Mouse (Mus musculus) testis, adult 2 months (tissue): ENCODE results near the gene Fam227b. TPM values are rescaled to one million over a fixed set of nuclear protein-coding genes. Genes with fewer than 3 reads are reported as not detected.

Experiments used
- H3K27ac ChIP-seq: fragments of 200-500 bp; 2 replicates; pipeline ENCODE4 v1.5.1; 2012; ENCODE audit warnings: low read depth, low read length; ENCODE audit not compliant: control insufficient read depth, insufficient read depth
- H3K27me3 ChIP-seq: fragments of 200-500 bp; 2 replicates; pipeline ENCODE4 v1.6.1; 2012; ENCODE audit warnings: mild to moderate bottlenecking, low read length, moderate library complexity; ENCODE audit not compliant: control insufficient read depth, insufficient read depth
- H3K36me3 ChIP-seq: fragments of 200-500 bp; 2 replicates; pipeline ENCODE4 v1.6.1; 2012; ENCODE audit warnings: mild to moderate bottlenecking, low read length; ENCODE audit not compliant: control insufficient read depth, insufficient read depth
- H3K4me1 ChIP-seq: fragments of 200-500 bp; 2 replicates; pipeline ENCODE4 v1.6.1; 2012; ENCODE audit warnings: low read length; ENCODE audit not compliant: control insufficient read depth, insufficient read depth
- H3K4me3 ChIP-seq: fragments of 200-500 bp; 2 replicates; pipeline ENCODE4 v1.5.1; 2012; ENCODE audit warnings: low read depth, mild to moderate bottlenecking, low read length, moderate library complexity, mixed read lengths; ENCODE audit not compliant: control insufficient read depth
- CTCF ChIP-seq: fragments of 200-500 bp; IDR thresholded peaks from 2 replicates; pipeline ENCODE4 v1.5.1; 2012; ENCODE audit warnings: low read depth, mild to moderate bottlenecking, inconsistent platforms, low read length, moderate library complexity; ENCODE audit not compliant: control insufficient read depth, insufficient read depth, insufficient replicate concordance
- POLR2A ChIP-seq: fragments of 200-500 bp; IDR thresholded peaks from 2 replicates; pipeline ENCODE4 v1.6.1; 2012; ENCODE audit warnings: low read depth, mild to moderate bottlenecking, inconsistent platforms, low read length, moderate library complexity; ENCODE audit not compliant: control insufficient read depth
- polyA plus RNA-seq: library from polyadenylated mRNA; depleted of rRNA; stranded (reverse); fragments of >200 nt; gene quantifications from 2 replicates; pipeline ENCODE4 v1.2.3, GENCODE M21; 2012; rRNA removed

Fam227b gene
- polyA plus RNA-seq, 1 experiment = 24.6 TPM

- TF ChIP-seq CTCF = no peak
- TF ChIP-seq POLR2A = no peak
- no peak overlapping the region for H3K27ac ChIP-seq
- no peak overlapping the region for H3K4me3 ChIP-seq
Measured at GRCm38 (mm10) chr2:125933977-125934376, 217.8 kb downstream of the Fam227b start.

More at GRCm38 (mm10) chr2:125933977-125934376, 217.8 kb downstream of the Fam227b start:
- peaks cover 2% of the 10 kb centered on the region for H3K36me3 ChIP-seq
- H3K4me1 ChIP-seq = no peaks in the 10 kb centered on the region
- no peaks in the 10 kb centered on the region for H3K27me3 ChIP-seq

Other genes starting within 250 kb of the Fam227b start
- 0.22 and 0.42 TPM in 2 replicates for gene Fgf7, start 117.3 kb downstream of the Fam227b start, polyA plus RNA-seq
- 5.1 and 5.3 TPM in 2 replicates for gene Dtwd1, start 137 bp upstream of the Fam227b start, polyA plus RNA-seq
- not detected in 2 replicates for gene Gm17555, start 63.1 kb upstream of the Fam227b start, polyA plus RNA-seq